Mouse (Mus musculus): Measurements from ENCODE around the gene Shcbp1l. TPM values are rescaled to one million over a fixed set of nuclear protein-coding genes. Genes with fewer than 3 reads are reported as not detected.

Gene Shcbp1l
- not detected for polyA plus RNA-seq (2012; fragmentation: generic; extraction: Trizol)

DNA sequence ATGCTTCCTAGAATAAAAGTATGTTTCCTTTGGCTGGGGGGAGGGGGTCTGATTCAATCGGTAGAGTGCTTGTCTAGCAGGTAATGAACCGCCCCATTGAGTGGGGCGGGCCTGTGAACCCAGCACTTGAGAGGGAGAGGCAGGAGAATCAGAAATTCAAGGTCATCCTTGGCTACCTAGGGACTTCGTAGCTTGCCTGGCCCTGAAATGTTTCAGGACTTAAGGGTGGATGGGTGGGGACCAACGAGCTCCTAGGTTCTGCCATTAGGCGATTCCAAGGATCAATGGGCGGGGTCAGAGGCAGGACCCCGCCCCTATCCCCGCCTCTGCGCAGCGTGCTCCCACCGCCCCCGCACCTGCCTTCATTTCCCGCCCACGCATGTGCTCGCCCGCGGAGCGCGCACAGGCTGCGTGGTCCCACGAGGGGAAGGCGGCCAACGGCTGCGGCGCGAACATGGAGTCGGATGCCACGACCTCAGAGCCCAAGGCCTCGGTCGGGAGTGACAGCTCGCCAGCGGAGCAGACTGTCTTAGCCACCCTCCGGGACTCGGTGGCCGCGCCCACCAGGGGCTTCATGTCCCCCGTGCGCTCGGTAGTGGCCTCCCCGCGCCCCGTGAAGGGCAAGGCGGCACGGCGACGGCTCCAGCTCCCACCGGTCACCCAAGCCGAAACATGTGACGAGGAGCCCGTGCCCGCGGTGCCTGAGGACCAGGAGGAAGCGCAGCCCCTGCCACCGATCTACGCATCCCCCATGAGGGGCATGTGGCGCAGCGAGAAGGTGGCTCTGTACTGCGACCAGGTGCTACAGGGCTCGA, at the start of gene Shcbp1l:
TSS of gene Shcbp1l (plus strand) at position 393 of the 815 bp plus-strand sequence.
- no peaks in the 10 kb centered on the region for H3K79me2 ChIP-seq (ENCODE audit: control insufficient read depth, insufficient read depth)
- no peaks in the 10 kb centered on the region for H3K36me3 ChIP-seq (ENCODE audit: control insufficient read depth, insufficient read depth)
- H3K4me2 ChIP-seq (ENCODE audit: low read depth): peak within 1 kb of the TSS; percentile 45
- H3K27me3 ChIP-seq (ENCODE audit: control insufficient read depth, insufficient read depth, insufficient read length): peaks cover 12% of the 10 kb centered on the region
- no peak for TF ChIP-seq CEBPB (IDR thresholded peaks at IDR 0.05; ENCODE audit: insufficient read depth, poor library complexity, severe bottlenecking)
- TF ChIP-seq MYOG (IDR thresholded peaks at IDR 0.05; ENCODE audit: control insufficient read depth in 1 of 3, insufficient read depth in 1 of 3, insufficient read length in 2 of 3, low read depth in 2 of 3): peak in 1 of 3 experiments; percentile 2
- no peak for TF ChIP-seq MYOD1 (IDR thresholded peaks at IDR 0.05; ENCODE audit: control insufficient read depth in 1 of 3, insufficient read length in 2 of 3, low read depth in 2 of 3)
- H3ac ChIP-seq (ENCODE audit: control insufficient read depth, insufficient read length): no peak within 1 kb of the TSS
- H3K4me3 ChIP-seq: no peak within 1 kb of the TSS

DNA sequence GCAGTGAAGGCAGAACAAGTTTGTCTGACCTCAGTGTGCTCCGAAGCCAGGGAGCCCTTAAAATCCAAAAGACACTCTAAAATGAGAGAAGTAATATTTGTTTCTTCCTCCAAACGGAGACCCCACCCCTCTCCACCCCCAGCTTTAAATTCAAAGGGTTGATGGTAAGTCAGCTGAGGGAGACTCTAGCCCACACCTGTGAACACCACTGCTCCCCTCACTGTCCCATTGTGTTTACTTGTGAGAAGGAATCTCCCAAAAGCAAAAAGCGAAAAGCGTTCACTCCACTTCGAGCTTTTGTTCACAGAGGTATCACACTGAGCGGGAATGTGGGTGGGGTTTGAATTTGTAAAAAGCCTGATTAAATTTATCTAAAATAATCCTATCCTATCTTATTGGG, 48.5 kb upstream of the Shcbp1l start:
- Histone ChIP-seq H3K79me2 (ENCODE audit: control insufficient read depth, insufficient read depth) (no peaks in the 10 kb centered on the region), H3ac (ENCODE audit: control insufficient read depth, insufficient read length) (no peak overlapping the region), H3K4me3 (no peak overlapping the region), H3K36me3 (ENCODE audit: control insufficient read depth, insufficient read depth) (no peaks in the 10 kb centered on the region), H3K27me3 (ENCODE audit: control insufficient read depth, insufficient read depth, insufficient read length) (no peaks in the 10 kb centered on the region), H3K4me2 (ENCODE audit: low read depth) (peak overlapping the region; percentile 12)
- no peak for TF ChIP-seq USF1 (IDR thresholded peaks at IDR 0.05; ENCODE audit: low read depth)
- no peak for TF ChIP-seq TCF12 (IDR thresholded peaks at IDR 0.05; ENCODE audit: insufficient read depth, poor library complexity, severe bottlenecking)
- TF ChIP-seq MYOD1 (IDR thresholded peaks at IDR 0.05; ENCODE audit: control insufficient read depth in 1 of 3, insufficient read length in 2 of 3, low read depth in 2 of 3): no peak

DNA sequence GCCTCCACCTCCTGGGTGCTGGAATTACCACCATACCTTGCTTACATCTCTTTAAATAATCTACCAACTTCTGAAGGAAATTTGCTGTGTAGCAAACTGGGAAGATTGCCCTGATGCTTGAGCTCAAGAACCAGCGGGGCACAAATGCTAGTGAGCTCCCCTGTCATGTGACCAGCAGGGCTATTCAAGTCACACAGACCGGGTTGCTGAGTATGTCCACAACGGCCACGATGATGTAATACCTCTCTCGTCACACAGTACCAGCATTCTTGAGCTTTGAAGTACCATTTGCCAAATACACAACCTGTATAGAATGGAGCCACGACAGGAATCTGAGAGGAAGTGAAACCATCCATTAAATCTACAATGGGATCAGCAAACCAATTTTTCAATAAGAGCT, 46.4 kb upstream of the Shcbp1l start:
- Histone ChIP-seq H3K4me2 (ENCODE audit: low read depth) (no peak overlapping the region), H3ac (ENCODE audit: control insufficient read depth, insufficient read length) (no peak overlapping the region), H3K27me3 (ENCODE audit: control insufficient read depth, insufficient read depth, insufficient read length) (no peaks in the 10 kb centered on the region), H3K36me3 (ENCODE audit: control insufficient read depth, insufficient read depth) (no peaks in the 10 kb centered on the region), H3K4me3 (no peak overlapping the region), H3K79me2 (ENCODE audit: control insufficient read depth, insufficient read depth) (no peaks in the 10 kb centered on the region)
- TF ChIP-seq MYOG (IDR thresholded peaks at IDR 0.05; ENCODE audit: control insufficient read depth in 1 of 3, insufficient read depth in 1 of 3, insufficient read length in 2 of 3, low read depth in 2 of 3): no peak
- TF ChIP-seq POLR2AphosphoS2 (IDR thresholded peaks at IDR 0.05; ENCODE audit: insufficient read length, low read depth): no peak
- TF ChIP-seq TCF3 (IDR thresholded peaks at IDR 0.05; ENCODE audit: insufficient read length, low read depth): no peak
- no peak for TF ChIP-seq POLR2A (IDR thresholded peaks at IDR 0.05; ENCODE audit: insufficient read length, low read depth)
- TF ChIP-seq TCF12 (IDR thresholded peaks at IDR 0.05; ENCODE audit: insufficient read depth, poor library complexity, severe bottlenecking): no peak

DNA sequence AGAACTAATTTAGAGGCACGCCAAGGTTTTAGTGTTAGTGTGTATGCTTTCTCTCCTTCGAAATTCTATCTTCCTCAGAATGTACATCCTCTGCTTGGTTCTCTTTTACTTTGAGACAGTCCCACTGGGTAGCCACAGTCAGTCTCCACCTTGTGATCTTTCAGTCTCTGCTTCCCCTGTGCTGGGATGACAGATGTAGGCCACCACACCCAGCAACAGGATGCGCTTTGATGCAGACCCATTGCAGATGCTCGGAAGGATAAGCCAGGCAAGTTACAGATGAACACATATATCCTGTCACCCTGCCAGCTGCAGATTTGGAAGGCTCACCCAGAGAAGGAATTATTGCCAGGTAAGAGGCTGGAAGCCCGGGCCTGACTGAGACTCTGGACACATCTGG, 45.1 kb upstream of the Shcbp1l start:
- Histone ChIP-seq H3K4me2 (ENCODE audit: low read depth) (no peak overlapping the region), H3K79me2 (ENCODE audit: control insufficient read depth, insufficient read depth) (no peaks in the 10 kb centered on the region), H3K36me3 (ENCODE audit: control insufficient read depth, insufficient read depth) (no peaks in the 10 kb centered on the region), H3K4me3 (no peak overlapping the region), H3K27me3 (ENCODE audit: control insufficient read depth, insufficient read depth, insufficient read length) (no peaks in the 10 kb centered on the region), H3ac (ENCODE audit: control insufficient read depth, insufficient read length) (no peak overlapping the region)
- TF ChIP-seq REST (IDR thresholded peaks at IDR 0.05; ENCODE audit: insufficient read depth, insufficient read length) (no peak), MYOG (IDR thresholded peaks at IDR 0.05; ENCODE audit: control insufficient read depth in 1 of 3, insufficient read depth in 1 of 3, insufficient read length in 2 of 3, low read depth in 2 of 3) (no peak), E2F4 (IDR thresholded peaks at IDR 0.05; ENCODE audit: insufficient read depth) (no peak), USF1 (IDR thresholded peaks at IDR 0.05; ENCODE audit: low read depth) (no peak), CEBPB (IDR thresholded peaks at IDR 0.05; ENCODE audit: insufficient read depth, poor library complexity, severe bottlenecking) (no peak), POLR2AphosphoS2 (IDR thresholded peaks at IDR 0.05; ENCODE audit: insufficient read length, low read depth) (no peak), MAX (IDR thresholded peaks at IDR 0.05; ENCODE audit: low read depth) (no peak), TCF12 (IDR thresholded peaks at IDR 0.05; ENCODE audit: insufficient read depth, poor library complexity, severe bottlenecking) (no peak), MYOD1 (IDR thresholded peaks at IDR 0.05; ENCODE audit: control insufficient read depth in 1 of 3, insufficient read length in 2 of 3, low read depth in 2 of 3) (no peak), SRF (IDR thresholded peaks at IDR 0.05; ENCODE audit: control insufficient read depth, insufficient read length, low read depth) (no peak), POLR2A (IDR thresholded peaks at IDR 0.05; ENCODE audit: insufficient read length, low read depth) (no peak)

DNA sequence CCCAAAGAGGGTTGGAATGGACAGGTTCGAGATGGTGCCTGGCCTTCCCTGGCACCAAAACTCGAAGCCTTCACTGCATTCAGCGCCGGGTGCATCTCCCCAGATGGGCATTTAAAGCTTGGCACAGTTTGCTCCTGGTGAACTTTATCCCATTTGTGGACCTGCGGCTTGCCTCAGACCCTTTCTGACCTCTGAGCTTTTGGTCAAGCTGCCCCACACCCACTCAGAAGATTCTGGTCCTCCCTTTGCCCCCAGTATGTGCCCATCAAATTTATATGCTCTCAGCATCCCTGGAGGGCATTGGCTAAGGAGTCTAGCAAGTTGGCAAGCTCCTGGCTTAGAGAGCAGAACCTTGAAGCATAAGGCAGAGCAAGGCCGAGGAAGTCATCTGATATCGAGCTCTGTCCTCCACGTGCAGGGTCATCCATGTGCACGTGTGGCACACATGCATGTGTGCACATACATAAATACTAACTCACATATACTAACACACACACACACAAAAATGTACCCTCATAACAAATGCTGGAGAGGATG, 44.1 kb upstream of the Shcbp1l start:
- no peaks in the 10 kb centered on the region for H3K36me3 ChIP-seq (ENCODE audit: control insufficient read depth, insufficient read depth)

More for the DNA sequence above, 44.1 kb upstream of the Shcbp1l start:
- H3ac ChIP-seq (ENCODE audit: control insufficient read depth, insufficient read length): no peak overlapping the region
- H3K4me3 ChIP-seq: no peak overlapping the region
- TF ChIP-seq SRF (IDR thresholded peaks at IDR 0.05; ENCODE audit: control insufficient read depth, insufficient read length, low read depth) (no peak), USF1 (IDR thresholded peaks at IDR 0.05; ENCODE audit: low read depth) (no peak), E2F4 (IDR thresholded peaks at IDR 0.05; ENCODE audit: insufficient read depth) (no peak), MYOD1 (IDR thresholded peaks at IDR 0.05; ENCODE audit: control insufficient read depth in 1 of 3, insufficient read length in 2 of 3, low read depth in 2 of 3) (no peak)
- H3K4me2 ChIP-seq (ENCODE audit: low read depth): no peak overlapping the region
- H3K79me2 ChIP-seq (ENCODE audit: control insufficient read depth, insufficient read depth): no peaks in the 10 kb centered on the region
- no peaks in the 10 kb centered on the region for H3K27me3 ChIP-seq (ENCODE audit: control insufficient read depth, insufficient read depth, insufficient read length)
